Mouse (Mus musculus): ENCODE data around the gene Zfp760.
"Not testable (repeated sequence)": the region's sequence is repeated elsewhere in the genome, so short reads cannot be mapped to it uniquely, and the experiment has no call there.

Gene Zfp760

GRCm38 (mm10) chr17:21707343-21707996 lies at the start of gene Zfp760:
Gene Zfp760 (plus strand): TSS chr17:21707741.
- peak; percentile 59 to 62 for DNase-seq (ENCODE audit: low spot score in 2 of 2)

- DNase-seq (ENCODE audit: low spot score in 2 of 2) = not testable (repeated sequence)
Observed at GRCm38 (mm10) chr17:21678826-21679225, 28.7 kb upstream of the Zfp760 start.

GRCm38 (mm10) chr17:21679273-21680018 lies 28.1 kb upstream of the Zfp760 start:
- peak; percentile 59 to 63 for DNase-seq (ENCODE audit: low spot score in 2 of 2)

- not testable (repeated sequence) for DNase-seq (ENCODE audit: low spot score in 2 of 2)
Observed at GRCm38 (mm10) chr17:21680019-21680376, 27.5 kb upstream of the Zfp760 start.

GRCm38 (mm10) chr17:21691560-21691959 lies 16.0 kb upstream of the Zfp760 start, which contains the start of gene Gm10226:
Gene Gm10226 (plus strand): TSS chr17:21691860.
- no peak for DNase-seq (ENCODE audit: low spot score in 2 of 2)

GRCm38 (mm10) chr17:21693342-21693741 lies 14.2 kb upstream of the Zfp760 start:
- no peak for DNase-seq (ENCODE audit: low spot score in 2 of 2)

- no peak for DNase-seq (ENCODE audit: low spot score in 2 of 2)
Observed at GRCm38 (mm10) chr17:21696073-21696472, 11.5 kb upstream of the Zfp760 start.

GRCm38 (mm10) chr17:21702281-21703240 lies 5.0 kb upstream of the Zfp760 start:
- DNase-seq (ENCODE audit: low spot score in 2 of 2) = no peak

- no peak for DNase-seq (ENCODE audit: low spot score in 2 of 2)
Observed at GRCm38 (mm10) chr17:21703414-21703813, 4.1 kb upstream of the Zfp760 start.

- DNase-seq (ENCODE audit: low spot score in 2 of 2) = no peak
Observed at GRCm38 (mm10) chr17:21708401-21708800, 860 bp downstream of the Zfp760 start.

- DNase-seq (ENCODE audit: low spot score in 2 of 2) = not testable (repeated sequence)
Observed at GRCm38 (mm10) chr17:21730495-21730894, 23.0 kb downstream of the Zfp760 start, which contains the start of gene Zfp229. Gene Zfp229 (plus strand): TSS chr17:21730795.

GRCm38 (mm10) chr17:21733049-21733448 lies 25.5 kb downstream of the Zfp760 start:
- DNase-seq (ENCODE audit: low spot score in 2 of 2) = no peak

GRCm38 (mm10) chr17:21733529-21734031 lies 26.0 kb downstream of the Zfp760 start:
- DNase-seq (ENCODE audit: low spot score in 2 of 2) = peak; percentile 37 to 38

- no peak for DNase-seq (ENCODE audit: low spot score in 2 of 2)
Observed at GRCm38 (mm10) chr17:21752791-21753190, 45.2 kb downstream of the Zfp760 start.

GRCm38 (mm10) chr17:21753342-21754208 lies 46.0 kb downstream of the Zfp760 start:
- DNase-seq (ENCODE audit: low spot score in 2 of 2) = no peak

- no peak for DNase-seq (ENCODE audit: low spot score in 2 of 2)
Observed at GRCm38 (mm10) chr17:21770336-21770735, 62.8 kb downstream of the Zfp760 start.
